Mouse (Mus musculus) brown adipose tissue, adult 24 weeks (tissue): Measurements from ENCODE around the gene Tdp1. TPM values are rescaled to one million over a fixed set of nuclear protein-coding genes. Genes with fewer than 3 reads are reported as not detected.

ENCODE experiments used
- H3K27ac ChIP-seq: fragments of 200-500 bp; replicated peaks from 2 replicates; pipeline ENCODE4 v1.5.1; 2012; ENCODE audit warnings: low read depth, mild to moderate bottlenecking, low read length
- H3K4me1 ChIP-seq: fragments of 200-500 bp; 2 replicates; pipeline ENCODE4 v1.6.1; 2012; ENCODE audit warnings: low read length, mixed read lengths; ENCODE audit not compliant: control insufficient read depth, insufficient read depth, insufficient read length
- H3K4me3 ChIP-seq: fragments of 200-500 bp; 2 replicates; pipeline ENCODE4 v1.5.1; 2012; ENCODE audit warnings: low read depth, mild to moderate bottlenecking, low read length, moderate library complexity; ENCODE audit not compliant: insufficient read depth
- polyA plus RNA-seq: library from polyadenylated mRNA; stranded (reverse); fragments of >200 nt; gene quantifications from 2 replicates; pipeline ENCODE4 v1.2.4, GENCODE M21; 2012; ENCODE audit not compliant: missing spikeins, insufficient read depth, insufficient read length

The Tdp1 gene
- polyA plus RNA-seq, 1 experiment = 4.9 TPM

DNA sequence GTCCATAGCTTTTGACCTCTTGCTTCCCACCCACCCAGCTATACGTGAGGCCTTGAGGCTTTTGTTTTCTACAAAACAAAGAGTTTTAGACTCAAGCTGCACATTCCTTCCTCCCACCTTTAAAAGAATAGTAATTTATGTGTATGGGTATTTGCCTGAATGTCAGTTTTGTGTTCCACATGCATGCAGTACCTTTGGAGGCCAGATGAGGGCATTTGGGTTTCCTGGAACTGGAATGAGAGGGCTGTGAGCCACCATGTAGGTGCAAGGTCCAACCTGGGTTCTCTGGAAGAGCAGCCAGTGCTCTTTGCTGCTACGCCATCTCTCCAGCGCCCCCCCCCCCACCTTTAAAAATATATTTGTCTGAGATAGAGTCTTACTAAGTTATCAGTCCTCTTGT is 36.7 kb downstream of the Tdp1 start:
- no peak overlapping the region for H3K27ac ChIP-seq
- H3K4me3 ChIP-seq = no peak overlapping the region
- no peaks in the 10 kb centered on the region for H3K4me1 ChIP-seq

DNA sequence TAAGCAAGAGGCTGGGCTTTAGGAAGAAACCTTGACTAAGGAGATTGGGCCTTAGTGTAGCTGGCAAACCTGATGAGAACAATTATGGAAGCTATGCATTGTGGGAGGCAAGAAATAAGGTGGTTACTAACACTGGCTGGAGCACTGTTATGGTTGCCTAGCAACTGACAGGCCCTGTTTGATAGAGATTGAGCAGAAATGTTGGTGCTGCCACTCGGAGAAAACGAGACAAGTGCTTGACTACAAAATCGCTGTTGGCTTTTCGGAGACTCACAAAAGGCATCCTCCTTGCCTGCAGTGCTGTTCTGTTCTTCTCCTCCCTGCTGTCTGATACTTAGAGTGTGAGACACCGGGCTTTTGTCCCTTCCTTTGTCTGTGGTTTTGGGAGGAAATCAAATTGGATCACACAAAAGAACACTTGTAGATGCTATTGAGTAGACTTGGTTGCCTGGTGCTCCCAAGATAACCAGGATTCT is 38.9 kb downstream of the Tdp1 start:
- H3K27ac ChIP-seq = no peak overlapping the region
- H3K4me3 ChIP-seq = no peak overlapping the region
- H3K4me1 ChIP-seq = no peaks in the 10 kb centered on the region

- H3K4me1 ChIP-seq = no peaks in the 10 kb centered on the region
- H3K27ac ChIP-seq = no peak overlapping the region
- no peak overlapping the region for H3K4me3 ChIP-seq
Observed at GRCm38 (mm10) chr12:99923703-99924102, 39.4 kb downstream of the Tdp1 start.

DNA sequence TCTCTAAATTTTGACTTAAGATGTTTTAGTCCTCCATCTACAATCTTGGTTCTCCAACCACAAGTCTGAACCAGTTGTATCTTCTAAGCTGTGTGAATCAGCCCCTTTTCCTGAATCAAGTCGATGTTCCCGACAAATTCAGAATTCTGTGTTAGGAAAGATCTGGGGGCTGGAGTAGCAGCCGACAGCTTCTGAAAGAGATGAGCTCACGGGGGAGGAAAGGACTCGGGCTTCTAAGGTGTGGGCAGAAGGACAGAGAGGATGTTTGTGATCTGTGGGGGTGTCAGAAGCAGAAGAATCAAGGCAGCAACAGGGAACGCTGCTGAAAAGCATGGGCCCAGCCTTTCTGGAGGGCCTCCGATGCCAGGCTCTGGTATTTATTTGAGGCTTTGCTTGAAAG is 44.0 kb downstream of the Tdp1 start:
- no peak overlapping the region for H3K27ac ChIP-seq
- no peak overlapping the region for H3K4me3 ChIP-seq
- H3K4me1 ChIP-seq = no peaks in the 10 kb centered on the region

GRCm38 (mm10) chr12:99929160-99929559 is 44.8 kb downstream of the Tdp1 start:
- H3K4me3 ChIP-seq = no peak overlapping the region
- no peak overlapping the region for H3K27ac ChIP-seq
- no peaks in the 10 kb centered on the region for H3K4me1 ChIP-seq

DNA sequence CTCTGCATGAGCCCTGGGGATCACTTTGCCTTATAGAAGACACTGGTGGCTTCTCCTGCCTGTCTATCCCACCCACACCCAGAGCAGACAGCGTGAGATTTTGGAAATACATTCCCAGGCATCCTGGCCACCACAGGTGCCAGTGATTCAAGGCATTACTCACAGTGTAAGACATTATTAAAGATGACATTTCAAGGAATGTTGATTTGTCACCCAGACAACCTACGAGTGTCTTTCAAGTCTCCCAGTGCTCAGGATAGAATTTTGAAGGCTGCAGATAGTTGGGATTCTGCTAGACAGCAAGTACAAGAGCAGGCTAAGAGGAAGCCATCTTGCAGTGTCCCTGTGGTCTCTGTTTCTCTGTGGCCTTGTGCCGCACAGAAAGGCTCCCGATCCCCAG is 47.9 kb downstream of the Tdp1 start:
- Histone ChIP-seq H3K4me3 (no peak overlapping the region), H3K4me1 (no peaks in the 10 kb centered on the region), H3K27ac (no peak overlapping the region)

- no peaks in the 10 kb centered on the region for H3K4me1 ChIP-seq
- H3K4me3 ChIP-seq = no peak overlapping the region
- no peak overlapping the region for H3K27ac ChIP-seq
Observed at GRCm38 (mm10) chr12:99933630-99934029, 49.3 kb downstream of the Tdp1 start.

- Histone ChIP-seq H3K27ac (no peak overlapping the region), H3K4me3 (no peak overlapping the region)
Observed at GRCm38 (mm10) chr12:99935403-99935802, 51.1 kb downstream of the Tdp1 start.

GRCm38 (mm10) chr12:99938476-99938875 is 54.2 kb downstream of the Tdp1 start:
- Histone ChIP-seq H3K4me3 (no peak overlapping the region), H3K27ac (no peak overlapping the region)

More at GRCm38 (mm10) chr12:99935403-99935802, 51.1 kb downstream of the Tdp1 start:
- H3K4me1 ChIP-seq = no peaks in the 10 kb centered on the region

GRCm38 (mm10) chr12:99939179-99939578 is 54.9 kb downstream of the Tdp1 start:
- no peak overlapping the region for H3K27ac ChIP-seq
- no peak overlapping the region for H3K4me3 ChIP-seq
- no peaks in the 10 kb centered on the region for H3K4me1 ChIP-seq

More at GRCm38 (mm10) chr12:99938476-99938875, 54.2 kb downstream of the Tdp1 start:
- no peaks in the 10 kb centered on the region for H3K4me1 ChIP-seq

DNA sequence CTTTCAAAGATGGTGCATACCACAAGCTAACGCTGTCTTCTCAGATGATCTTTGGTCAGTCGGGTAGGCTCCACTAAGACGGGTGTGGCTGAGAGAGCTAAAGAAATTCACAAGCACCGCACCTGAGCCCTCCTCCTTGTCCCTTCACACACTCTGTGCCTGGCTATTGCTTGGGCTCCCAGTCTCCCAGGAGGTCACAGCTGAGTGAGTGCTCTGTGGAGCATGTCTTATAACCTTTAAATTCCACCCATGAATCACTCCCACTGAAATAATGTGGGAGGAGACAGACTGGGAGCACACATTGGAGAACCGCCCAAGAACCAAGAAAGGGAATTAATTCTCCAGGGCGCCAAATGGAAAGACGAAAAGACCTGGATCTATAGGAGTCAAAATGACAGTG is 56.4 kb downstream of the Tdp1 start:
- Histone ChIP-seq H3K4me3 (no peak overlapping the region), H3K27ac (no peak overlapping the region), H3K4me1 (no peaks in the 10 kb centered on the region)

DNA sequence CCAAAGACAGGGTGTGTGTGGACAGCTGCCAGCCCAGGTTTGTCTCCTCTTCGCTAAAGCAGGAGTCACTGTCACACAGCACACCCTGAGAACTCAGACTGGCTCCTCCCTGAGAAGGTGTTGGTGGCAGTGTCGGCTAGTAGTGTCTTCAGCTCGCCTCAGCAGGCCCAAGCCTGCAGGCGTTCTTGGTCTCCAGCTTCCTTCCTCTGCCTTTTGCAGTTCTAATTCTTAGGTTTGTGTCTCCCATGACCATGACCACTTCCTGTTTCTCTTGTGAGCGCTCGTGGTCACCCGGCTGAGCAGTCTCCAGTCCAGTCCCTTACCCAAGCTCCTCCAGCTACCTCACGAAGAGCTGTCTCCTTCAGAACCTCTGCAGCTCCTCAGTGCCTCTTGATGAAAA is 58.1 kb downstream of the Tdp1 start:
- H3K27ac ChIP-seq = peak overlapping the region; percentile 60
- no peak overlapping the region for H3K4me3 ChIP-seq
- H3K4me1 ChIP-seq = no peaks in the 10 kb centered on the region; the same call in none of the 2 replicates

DNA sequence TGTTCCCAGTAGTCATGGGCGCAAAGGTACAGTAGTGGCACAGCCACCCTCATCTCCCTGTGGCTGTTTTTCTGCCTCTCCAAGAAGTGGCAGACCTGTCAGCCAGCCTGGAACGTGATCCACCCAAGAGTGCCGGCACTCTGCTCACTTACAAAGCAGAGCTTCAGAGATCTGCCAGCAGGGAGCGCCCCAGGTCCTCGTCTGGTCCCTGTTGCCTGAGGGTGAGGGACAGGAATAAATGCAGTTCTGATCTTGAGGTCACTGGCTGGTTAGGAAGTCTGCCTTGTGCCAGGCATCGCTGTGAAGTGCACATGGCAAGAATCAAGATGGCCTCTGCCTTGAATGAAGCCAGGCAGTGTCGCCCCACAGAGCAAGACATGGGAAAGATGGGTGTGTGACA is 68.6 kb downstream of the Tdp1 start:
- H3K4me1 ChIP-seq = no peaks in the 10 kb centered on the region
- H3K27ac ChIP-seq = no peak overlapping the region
- H3K4me3 ChIP-seq = no peak overlapping the region

GRCm38 (mm10) chr12:99956411-99956810 is 72.1 kb downstream of the Tdp1 start:
- no peaks in the 10 kb centered on the region for H3K4me1 ChIP-seq
- no peak overlapping the region for H3K4me3 ChIP-seq
- no peak overlapping the region for H3K27ac ChIP-seq

- Histone ChIP-seq H3K4me3 (no peak overlapping the region), H3K4me1 (no peaks in the 10 kb centered on the region), H3K27ac (no peak overlapping the region)
Observed at GRCm38 (mm10) chr12:99958068-99959060, 74.0 kb downstream of the Tdp1 start.

DNA sequence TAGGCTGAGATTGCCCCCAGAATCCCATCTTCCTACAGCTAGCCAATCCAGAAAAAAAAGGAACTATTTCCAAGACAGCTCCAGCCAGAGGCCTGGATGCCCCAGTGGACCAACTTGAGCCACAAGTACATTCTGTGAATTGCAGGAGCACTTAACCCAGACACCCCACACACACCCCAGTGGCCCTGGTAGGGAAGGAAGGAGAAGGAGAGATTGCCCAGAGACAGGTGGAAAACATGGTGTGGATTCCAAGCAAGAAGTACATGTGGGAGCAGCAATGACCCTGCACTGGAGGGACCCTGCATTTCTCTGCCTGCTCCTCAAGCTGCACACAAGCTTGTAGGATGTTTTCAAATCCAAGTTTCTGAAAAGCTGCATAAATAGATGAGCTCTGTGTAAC is 75.0 kb downstream of the Tdp1 start:
- no peak overlapping the region for H3K4me3 ChIP-seq
- no peak overlapping the region for H3K27ac ChIP-seq
- no peaks in the 10 kb centered on the region for H3K4me1 ChIP-seq
